Mouse (Mus musculus) stomach, postnatal 0 days (tissue): ENCODE data around the gene Ddx6. TPM values are rescaled to one million over a fixed set of nuclear protein-coding genes. Genes with fewer than 3 reads are reported as not detected.

Source experiments
- ATAC-seq: fragments of 200-750 bp; cut with Nextera tagmentation; 2 replicates; pipeline ENCODE4 v1.8.0; 2017; ENCODE audit not compliant: low FRiP score, low TSS enrichment
- DNase-seq: peaks from one replicate; pipeline ENCODE4 v3.0.0-alpha.2; 2016; ENCODE audit warnings: low spot score
- H3K27ac ChIP-seq: fragments of 300-500 bp; sonication (generic); replicated peaks from 2 replicates; pipeline ENCODE4 v1.5.1; 2014; ENCODE audit warnings: mild to moderate bottlenecking, control low read depth
- H3K27me3 ChIP-seq: fragments of 300-500 bp; sonication (generic); 2 replicates; pipeline ENCODE4 v1.6.1; 2014; ENCODE audit warnings: low read length; ENCODE audit not compliant: control insufficient read depth, insufficient read depth
- H3K36me3 ChIP-seq: fragments of 300-500 bp; sonication (generic); 2 replicates; pipeline ENCODE4 v1.6.1; 2014; ENCODE audit warnings: low read length, mixed read lengths; ENCODE audit not compliant: control insufficient read depth, insufficient read depth
- H3K4me1 ChIP-seq: fragments of 300-500 bp; sonication (generic); replicated peaks from 2 replicates; pipeline ENCODE4 v1.6.1; 2014; ENCODE audit warnings: antibody characterized with exemption; ENCODE audit not compliant: control insufficient read depth, insufficient read depth
- H3K4me2 ChIP-seq: fragments of 300-500 bp; sonication (generic); replicated peaks from 2 replicates; pipeline ENCODE4 v1.6.1; 2014; ENCODE audit warnings: low read depth, mild to moderate bottlenecking, control low read depth, moderate library complexity
- H3K4me3 ChIP-seq: fragments of 300-500 bp; sonication (generic); 2 replicates; pipeline ENCODE4 v1.5.1; 2014; ENCODE audit warnings: low read depth, low read length, control low read depth
- H3K9ac ChIP-seq: fragments of 300-500 bp; sonication (generic); 2 replicates; pipeline ENCODE4 v1.6.1; 2014; ENCODE audit warnings: mild to moderate bottlenecking, low read length, control low read depth, mixed read lengths
- H3K9me3 ChIP-seq: fragments of 300-500 bp; sonication (generic); 2 replicates; pipeline ENCODE4 v1.6.1; 2016; ENCODE audit warnings: low read length; ENCODE audit not compliant: control insufficient read depth
- CTCF ChIP-seq: IDR thresholded peaks from 2 replicates; pipeline ENCODE4 v1.5.1; 2016; ENCODE audit warnings: antibody characterized with exemption, low read depth, mild to moderate bottlenecking, moderate library complexity
- EP300 ChIP-seq: optimal IDR thresholded peaks from 2 replicates; pipeline ENCODE3; 2016; ENCODE audit warnings: antibody characterized with exemption
- WGBS: fragments of 180-500 bp; shearing (Covaris S2); extraction: QIAGEN DNeasy Blood & Tissue Kit; methylation state at CpG from one replicate; pipeline ENCODE4 v1.1.7; 2014; 5-methylcytosine and 5-hydroxymethylcytosine counted together
- polyA plus RNA-seq: library from polyadenylated mRNA; unstranded; fragments of >200 nt; fragmentation: Nextera tagmentation; extraction: Ambion mirVana; gene quantifications from 2 replicates; pipeline ENCODE4 v1.2.1, GENCODE M21; 2015

The Ddx6 gene
- polyA plus RNA-seq, result 7.9 and 10.4 TPM in 2 replicates

GRCm38 (mm10) chr9:44604779-44605615 is at the start of gene Ddx6:
Gene Ddx6, plus strand, starts transcription at chr9:44604892.
- WGBS, result under 1% methylated on average over 60 of the region's 80 CpGs
- peak within 1 kb of the TSS; percentile 100 for H3K9ac ChIP-seq
- H3K4me3 ChIP-seq, result peak within 1 kb of the TSS; percentile 99
- DNase-seq, result peak; percentile 86
- H3K27ac ChIP-seq, result peak within 1 kb of the TSS; percentile 100
- H3K4me1 ChIP-seq, result peaks cover 3% of the 10 kb centered on the region; the same call in 1 of the 2 replicates
- H3K4me2 ChIP-seq, result peak within 1 kb of the TSS; percentile 90
- TF ChIP-seq CTCF (no peak), EP300 (peak; percentile 54)
- no peaks in the 10 kb centered on the region for H3K36me3 ChIP-seq
- H3K9me3 ChIP-seq, result no peaks in the 10 kb centered on the region
- peak; percentile 67 for ATAC-seq
- H3K27me3 ChIP-seq, result no peaks in the 10 kb centered on the region

GRCm38 (mm10) chr9:44561597-44561996 is 43.1 kb upstream of the Ddx6 start, which contains the start of gene Cxcr5:
Gene Cxcr5, minus strand, starts transcription at chr9:44561877.
- no peak within 1 kb of the TSS for H3K4me2 ChIP-seq
- DNase-seq, result no peak
- H3K9me3 ChIP-seq, result no peaks in the 10 kb centered on the region
- H3K27me3 ChIP-seq, result no peaks in the 10 kb centered on the region
- no peak within 1 kb of the TSS for H3K4me3 ChIP-seq
- H3K9ac ChIP-seq, result no peak within 1 kb of the TSS
- H3K4me1 ChIP-seq, result no peaks in the 10 kb centered on the region
- no peak within 1 kb of the TSS for H3K27ac ChIP-seq
- TF ChIP-seq EP300, result no peak
- no peak for TF ChIP-seq CTCF
- no peak for ATAC-seq
- 68% methylated on average over 4 of the region's 4 CpGs for WGBS
- H3K36me3 ChIP-seq, result no peaks in the 10 kb centered on the region

- WGBS, result 42% methylated on average over 12 of the region's 12 CpGs
- Histone ChIP-seq H3K4me3 (no peak overlapping the region), H3K4me2 (no peak overlapping the region)
Observed at GRCm38 (mm10) chr9:44562936-44563335, 41.8 kb upstream of the Ddx6 start.

GRCm38 (mm10) chr9:44565367-44565766 is 39.3 kb upstream of the Ddx6 start:
- Histone ChIP-seq H3K27ac (no peak overlapping the region), H3K27me3 (no peaks in the 10 kb centered on the region), H3K9me3 (no peaks in the 10 kb centered on the region), H3K4me2 (no peak overlapping the region), H3K4me3 (no peak overlapping the region), H3K9ac (no peak overlapping the region), H3K4me1 (no peaks in the 10 kb centered on the region), H3K36me3 (no peaks in the 10 kb centered on the region)
- ATAC-seq, result no peak
- no peak for DNase-seq
- TF ChIP-seq CTCF (no peak), EP300 (no peak)
- WGBS, result 83% methylated on average over 6 of the region's 6 CpGs

More at GRCm38 (mm10) chr9:44562936-44563335, 41.8 kb upstream of the Ddx6 start:
- no peak overlapping the region for H3K9ac ChIP-seq
- no peaks in the 10 kb centered on the region for H3K4me1 ChIP-seq
- H3K27ac ChIP-seq, result no peak overlapping the region
- TF ChIP-seq CTCF, result no peak
- no peak for TF ChIP-seq EP300
- H3K9me3 ChIP-seq, result no peaks in the 10 kb centered on the region
- no peak for DNase-seq
- H3K27me3 ChIP-seq, result no peaks in the 10 kb centered on the region
- no peaks in the 10 kb centered on the region for H3K36me3 ChIP-seq
- ATAC-seq, result no peak

- Histone ChIP-seq H3K9ac (no peak overlapping the region), H3K4me2 (no peak overlapping the region), H3K27me3 (no peaks in the 10 kb centered on the region), H3K27ac (0 out of 2 replicates have a peak overlapping the region, but pooled peaks have one; percentile 56), H3K36me3 (no peaks in the 10 kb centered on the region), H3K9me3 (no peaks in the 10 kb centered on the region), H3K4me1 (no peaks in the 10 kb centered on the region), H3K4me3 (no peak overlapping the region)
- peak; percentile 90 for ATAC-seq
- TF ChIP-seq CTCF (no peak), EP300 (no peak)
- WGBS, result 53% methylated on average over 9 of the region's 9 CpGs
- DNase-seq, result peak; percentile 31
Observed at GRCm38 (mm10) chr9:44567338-44568082, 37.2 kb upstream of the Ddx6 start.
